Mouse (Mus musculus) B cell, adult 2 months (primary cell): ENCODE results near the gene Abcg2.

Experiments used
- DNase-seq, 2 experiments: peaks; one replicate each; pipeline ENCODE4 v3.0.0; 2022

The Abcg2 gene

DNA sequence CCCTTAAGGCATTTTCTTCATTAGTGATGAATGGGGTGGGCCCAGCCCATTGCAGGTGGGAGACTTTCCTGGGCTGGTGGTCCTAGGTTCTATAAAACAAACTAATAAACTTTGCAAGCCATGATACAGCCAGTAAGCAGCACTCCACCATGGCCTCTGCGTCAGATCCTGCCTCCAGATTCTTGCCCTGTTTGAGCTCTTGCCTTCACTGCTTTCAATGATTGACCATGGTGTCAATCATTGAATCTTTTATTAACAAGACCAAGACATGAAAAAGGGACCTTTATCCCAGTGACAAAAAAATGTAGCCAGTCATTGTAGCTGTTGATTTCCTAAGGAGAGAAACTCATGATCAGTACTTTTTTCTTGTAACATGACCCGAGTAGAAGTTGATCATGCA is 55.1 kb downstream of the Abcg2 start:
- no peak for DNase-seq

GRCm38 (mm10) chr6:58640333-58641018 is 56.2 kb downstream of the Abcg2 start:
- peak; percentile 57 to 59 for DNase-seq

DNA sequence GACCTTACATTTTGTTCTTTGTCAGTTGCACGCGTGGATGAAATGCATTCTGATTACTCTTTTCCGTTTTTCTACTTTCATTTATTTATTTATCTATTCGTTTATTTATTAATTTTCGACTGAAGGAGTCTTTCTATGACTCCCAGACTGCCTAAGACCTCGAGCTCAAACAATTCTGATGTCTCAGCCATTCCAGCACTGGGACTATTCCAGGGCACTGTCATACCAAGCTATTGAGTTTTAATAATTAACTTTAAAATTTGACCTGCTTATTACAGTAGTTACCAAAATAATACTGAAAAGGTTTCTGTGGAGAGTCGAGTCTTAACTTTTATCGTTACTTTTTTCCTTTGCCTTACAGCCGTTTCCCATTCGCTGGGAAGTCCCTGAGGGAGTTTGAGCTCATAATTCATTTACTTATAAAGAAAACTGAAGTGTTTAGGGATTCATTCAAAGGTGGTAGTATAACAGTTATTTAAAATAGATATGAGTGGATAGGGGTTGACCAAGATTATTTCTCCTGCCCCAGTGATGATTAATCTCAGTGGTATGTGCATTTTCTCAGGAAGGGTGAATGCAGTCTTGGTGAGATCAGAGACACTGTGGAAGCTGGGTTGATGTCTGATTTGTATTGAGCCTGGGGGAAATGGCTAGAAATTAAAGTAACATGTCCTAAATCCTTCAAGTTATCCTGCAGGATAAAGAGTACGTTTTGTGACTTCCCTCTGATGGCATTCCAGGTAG is 56.9 kb downstream of the Abcg2 start:
- DNase-seq = no peak

DNA sequence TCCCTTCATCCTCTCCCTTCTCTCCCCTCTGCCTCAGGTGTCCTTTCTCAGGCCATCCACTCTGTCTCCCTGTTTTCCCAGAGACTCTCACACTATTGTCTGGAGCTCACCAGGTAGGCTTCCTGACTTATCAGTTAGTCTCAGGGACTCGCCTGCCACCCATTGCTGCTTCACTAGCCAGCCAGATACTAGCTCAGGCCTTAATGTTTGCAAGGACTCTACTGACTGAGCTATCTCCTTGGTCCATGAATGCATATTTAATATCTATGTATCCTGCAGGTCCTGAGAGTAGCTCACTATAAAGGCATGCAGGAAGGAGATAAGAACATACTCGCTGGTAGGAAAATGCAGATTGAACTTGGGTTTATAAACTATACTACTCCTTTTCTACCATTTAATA is 57.9 kb downstream of the Abcg2 start:
- DNase-seq = no peak

- no peak for DNase-seq
Observed at GRCm38 (mm10) chr6:58644586-58644985, 60.3 kb downstream of the Abcg2 start.

DNA sequence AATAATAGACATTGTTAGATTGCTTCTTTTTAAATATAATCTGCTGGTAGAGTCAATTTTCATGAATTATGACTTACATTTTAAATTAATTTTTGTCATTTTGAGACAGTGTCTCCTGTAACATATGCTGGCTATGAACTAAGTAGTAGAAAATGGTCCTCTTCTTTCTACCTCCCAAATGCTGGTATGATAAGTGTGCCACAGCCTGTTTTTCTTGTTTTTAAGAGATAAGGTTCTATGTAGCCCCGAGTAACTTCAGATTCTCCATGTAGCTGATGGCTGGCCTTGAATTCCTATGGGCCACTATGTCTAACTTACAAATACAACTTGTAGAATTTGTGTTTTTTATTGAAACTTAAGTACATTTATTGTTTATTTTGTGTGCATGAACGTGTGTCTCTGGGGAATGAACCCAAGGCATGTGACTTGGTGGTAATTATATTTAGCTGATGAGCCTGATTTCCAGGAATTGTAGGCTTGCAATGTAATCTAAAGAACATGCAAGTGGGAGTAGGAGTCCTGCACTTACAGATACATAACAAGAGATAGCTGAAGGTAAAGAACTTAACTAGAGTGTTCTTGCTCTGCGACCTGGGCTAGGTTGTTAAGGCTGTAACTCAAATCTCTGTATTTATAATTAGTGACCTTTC is 63.9 kb downstream of the Abcg2 start:
- no peak for DNase-seq

- no peak for DNase-seq
Observed at GRCm38 (mm10) chr6:58650136-58650535, 65.8 kb downstream of the Abcg2 start.

- no peak for DNase-seq
Observed at GRCm38 (mm10) chr6:58651038-58651437, 66.7 kb downstream of the Abcg2 start.

GRCm38 (mm10) chr6:58660951-58661575 is 76.7 kb downstream of the Abcg2 start:
- DNase-seq = no peak

GRCm38 (mm10) chr6:58677802-58678201 is 93.5 kb downstream of the Abcg2 start:
- DNase-seq = no peak

- DNase-seq = no peak
Observed at GRCm38 (mm10) chr6:58678530-58678929, 94.2 kb downstream of the Abcg2 start.

GRCm38 (mm10) chr6:58691584-58691983 is 107.3 kb downstream of the Abcg2 start:
- no peak for DNase-seq

DNA sequence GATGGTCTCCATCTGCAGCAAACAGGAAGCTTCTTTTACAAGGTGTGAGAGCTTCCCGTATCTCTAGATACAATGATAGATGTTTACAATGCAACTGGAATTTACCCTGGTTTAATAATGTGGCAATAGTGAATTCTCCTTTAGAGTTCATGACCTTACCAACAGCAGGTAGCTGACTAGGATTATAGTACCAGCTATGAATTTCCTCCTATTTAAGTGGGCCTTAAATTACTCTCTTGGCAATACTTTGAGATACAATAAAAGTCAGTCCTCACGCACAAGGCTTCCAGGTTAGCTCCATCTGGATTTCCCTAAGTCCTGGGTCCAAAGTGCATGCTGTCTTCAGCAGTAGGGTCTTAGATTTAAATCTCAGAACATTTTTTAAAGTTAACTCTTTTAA is 109.9 kb downstream of the Abcg2 start:
- DNase-seq = no peak

DNA sequence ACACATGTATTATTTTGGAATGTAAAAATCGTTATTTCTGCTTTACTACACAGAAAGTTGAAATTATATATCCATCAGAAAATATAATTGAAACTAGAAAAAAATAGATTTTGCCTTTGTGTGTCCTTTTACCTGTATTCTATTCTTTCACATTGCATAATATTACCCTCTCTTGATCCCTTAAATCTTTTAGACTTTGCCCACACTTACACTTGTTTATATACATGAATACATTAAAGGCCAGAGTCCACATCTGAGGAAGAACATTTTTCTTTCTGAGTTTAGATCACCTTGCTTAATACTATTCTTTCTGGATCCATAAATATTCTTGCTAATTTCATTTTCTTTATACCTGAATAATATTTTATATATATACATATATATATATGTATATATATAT is 110.4 kb downstream of the Abcg2 start:
- no peak for DNase-seq

DNA sequence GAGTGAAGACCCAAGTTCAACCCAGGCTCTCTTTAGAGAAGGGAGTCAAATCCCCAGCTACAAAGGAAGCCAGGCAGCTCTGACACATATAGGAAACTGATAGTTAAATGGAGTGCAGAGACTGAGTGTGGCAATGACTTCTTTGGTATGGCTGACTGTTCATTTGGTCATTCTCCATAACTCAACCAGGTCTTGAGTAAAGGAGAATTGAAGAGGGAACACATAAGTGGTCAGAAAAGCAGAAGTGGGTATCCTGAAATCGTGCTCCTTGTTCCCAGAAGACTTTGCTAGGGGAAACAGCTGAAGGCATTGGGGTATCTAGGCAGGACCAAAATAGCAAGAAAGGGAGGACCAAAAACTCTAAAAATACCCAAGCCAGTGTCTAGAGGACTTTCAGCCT is 126.0 kb downstream of the Abcg2 start:
- DNase-seq = no peak

DNA sequence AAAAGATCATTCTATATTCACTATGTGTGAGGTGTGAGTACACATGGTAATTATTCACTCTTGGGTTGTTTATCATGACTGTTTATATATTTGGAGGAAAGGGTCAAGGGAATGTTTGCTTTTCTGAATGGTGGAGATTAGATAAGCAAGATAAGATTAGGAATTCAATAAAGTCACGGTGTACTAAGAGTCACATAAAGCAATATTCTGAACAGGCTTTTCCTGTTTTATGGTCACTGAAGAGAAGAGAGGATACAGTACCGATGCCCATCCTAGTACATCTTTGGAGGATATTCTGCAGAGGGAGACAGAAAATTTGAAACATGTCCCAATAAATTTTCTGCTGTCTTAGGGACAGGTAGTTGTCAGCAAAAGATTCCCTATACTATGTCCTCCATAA is 127.6 kb downstream of the Abcg2 start:
- DNase-seq = no peak

DNA sequence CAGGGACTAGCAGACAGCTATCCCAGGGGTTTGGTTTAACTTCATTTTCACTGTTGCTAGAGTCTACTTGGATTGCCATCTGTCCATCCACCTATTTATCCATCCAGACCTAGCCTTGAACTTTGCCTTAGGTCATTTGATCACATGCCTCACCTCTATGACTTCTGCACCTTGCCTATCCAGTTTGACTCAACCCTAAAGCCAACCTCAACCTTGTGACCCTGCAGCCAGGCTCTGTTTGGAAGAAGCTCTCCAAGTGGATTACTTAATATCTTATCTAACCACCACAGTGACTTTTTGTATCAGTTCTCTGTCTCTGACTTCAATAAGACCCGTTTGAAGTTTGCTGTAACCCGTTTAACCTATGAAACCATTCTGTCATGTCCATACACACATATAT is 149.5 kb downstream of the Abcg2 start:
- DNase-seq = no peak

DNA sequence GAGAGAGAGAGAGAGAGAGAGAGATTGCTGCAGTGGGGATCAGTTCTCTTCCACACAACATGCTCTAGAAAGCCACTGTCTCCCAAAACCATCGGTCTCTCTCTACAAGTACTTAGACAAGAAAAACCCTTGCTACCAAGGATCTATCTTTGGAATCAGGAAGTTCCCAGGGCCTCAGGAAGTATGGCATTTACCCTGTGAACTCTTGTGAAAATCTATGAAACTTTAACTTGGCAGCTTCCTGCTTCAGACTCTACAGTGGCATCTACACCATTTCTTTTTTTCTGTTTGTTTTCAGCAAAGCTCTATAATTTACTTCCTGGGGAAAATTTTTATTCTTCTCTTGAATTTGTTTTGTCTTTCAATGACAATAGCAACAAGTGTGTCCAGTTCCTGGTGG is 150.8 kb downstream of the Abcg2 start:
- DNase-seq = no peak
